Mouse (Mus musculus) hindbrain, embryonic 16.5 days (tissue): Measurements from ENCODE around the gene Iqsec3. TPM values are rescaled to one million over a fixed set of nuclear protein-coding genes. Genes with fewer than 3 reads are reported as not detected.
A peak's percentile ranks its signal among the peaks of the same experiment; 100 is the strongest.

Experiments
- ATAC-seq: fragments of 200-750 bp; cut with Nextera tagmentation; 2 replicates; pipeline ENCODE4 v1.8.0; 2017; ENCODE audit warnings: moderate TSS enrichment, moderate library complexity
- H3K27ac ChIP-seq: fragments of 300-500 bp; sonication (generic); 2 replicates; pipeline ENCODE4 v1.5.1; 2014; ENCODE audit warnings: low read depth, mild to moderate bottlenecking, control low read depth, low read length, moderate library complexity
- H3K27me3 ChIP-seq: fragments of 300-500 bp; sonication (generic); replicated peaks from 2 replicates; pipeline ENCODE4 v1.6.1; 2014; ENCODE audit warnings: low read length; ENCODE audit not compliant: control insufficient read depth, insufficient read depth
- H3K36me3 ChIP-seq: fragments of 300-500 bp; sonication (generic); 2 replicates; pipeline ENCODE4 v1.6.1; 2014; ENCODE audit warnings: mild to moderate bottlenecking, low read length, moderate library complexity, mixed read lengths; ENCODE audit not compliant: control insufficient read depth, insufficient read depth
- H3K4me1 ChIP-seq: fragments of 300-500 bp; sonication (generic); 2 replicates; pipeline ENCODE4 v1.6.1; 2014; ENCODE audit warnings: low read depth, low read length; ENCODE audit not compliant: control insufficient read depth, insufficient read depth
- H3K4me2 ChIP-seq: fragments of 300-500 bp; sonication (generic); 2 replicates; pipeline ENCODE4 v1.6.1; 2014; ENCODE audit warnings: mild to moderate bottlenecking, low read length, control low read depth, moderate library complexity
- H3K4me3 ChIP-seq: fragments of 300-500 bp; sonication (generic); 2 replicates; pipeline ENCODE4 v1.5.1; 2014; ENCODE audit warnings: mild to moderate bottlenecking, low read length, control low read depth, moderate library complexity
- H3K9ac ChIP-seq: fragments of 300-500 bp; sonication (generic); 2 replicates; pipeline ENCODE4 v1.6.1; 2014; ENCODE audit warnings: low read depth, mild to moderate bottlenecking, control low read depth, low read length, moderate library complexity
- H3K9me3 ChIP-seq: fragments of 300-500 bp; sonication (generic); 2 replicates; pipeline ENCODE4 v1.6.1; 2014; ENCODE audit warnings: mild to moderate bottlenecking, low read length, moderate library complexity; ENCODE audit not compliant: control insufficient read depth
- WGBS: fragments of 180-500 bp; shearing (Covaris S2); extraction: QIAGEN DNeasy Blood & Tissue Kit; methylation state at CpG from one replicate; pipeline ENCODE4 v1.1.7; 2014; 5-methylcytosine and 5-hydroxymethylcytosine counted together
- polyA plus RNA-seq: library from polyadenylated mRNA; unstranded; fragments of >200 nt; fragmentation: Nextera tagmentation; extraction: Ambion mirVana; gene quantifications from 2 replicates; pipeline ENCODE4 v1.2.1, GENCODE M21; 2015

The Iqsec3 gene
- polyA plus RNA-seq, 1 experiment from 2014 or later = 13.0 TPM

GRCm38 (mm10) chr6:121462628-121463340 lies 10.7 kb downstream of the Iqsec3 start:
- Histone ChIP-seq H3K27ac (no peak overlapping the region), H3K4me1 (peaks cover 18% of the 10 kb centered on the region), H3K36me3 (no peaks in the 10 kb centered on the region), H3K4me3 (peak overlapping the region; percentile 18; the same call in 1 of the 2 replicates), H3K4me2 (peak overlapping the region; percentile 47), H3K9me3 (no peaks in the 10 kb centered on the region), H3K9ac (peak overlapping the region; percentile 45), H3K27me3 (no peaks in the 10 kb centered on the region)
- WGBS = 12% methylated on average over 17 of the region's 28 CpGs
- ATAC-seq = peak; percentile 28; the same call in 1 of the 2 replicates

GRCm38 (mm10) chr6:121457381-121457780 lies 16.1 kb downstream of the Iqsec3 start:
- Histone ChIP-seq H3K9ac (no peak overlapping the region), H3K36me3 (no peaks in the 10 kb centered on the region), H3K4me2 (no peak overlapping the region), H3K27me3 (no peaks in the 10 kb centered on the region), H3K4me3 (no peak overlapping the region), H3K9me3 (no peaks in the 10 kb centered on the region), H3K27ac (peak overlapping the region; percentile 10; the same call in 1 of the 2 replicates), H3K4me1 (peaks cover 38% of the 10 kb centered on the region)
- no peak for ATAC-seq
- 47% methylated on average over 8 of the region's 8 CpGs for WGBS

DNA sequence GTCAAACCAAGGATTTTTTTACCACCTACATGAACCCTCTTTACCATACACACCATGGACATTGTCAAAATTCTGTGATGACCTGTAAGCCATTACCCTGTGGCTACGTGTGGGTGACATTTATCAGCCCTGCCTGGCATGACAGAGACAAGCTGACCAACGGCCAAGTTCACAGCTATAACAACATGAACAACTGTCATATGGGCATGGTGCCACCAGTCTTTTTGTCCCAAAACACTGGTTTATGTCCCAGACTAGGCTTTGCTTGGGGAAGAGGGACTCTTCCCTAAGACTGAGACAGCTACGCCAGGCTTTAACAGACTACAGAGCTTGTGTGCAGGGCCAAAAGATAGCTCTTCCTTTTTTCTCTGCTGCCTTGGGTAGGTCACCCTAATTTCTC lies 16.8 kb downstream of the Iqsec3 start:
- no peak overlapping the region for H3K4me2 ChIP-seq
- no peak for ATAC-seq
- H3K4me1 ChIP-seq = peaks cover 38% of the 10 kb centered on the region
- no peaks in the 10 kb centered on the region for H3K36me3 ChIP-seq
- no peaks in the 10 kb centered on the region for H3K27me3 ChIP-seq
- WGBS = 54% methylated on average over 3 of the region's 3 CpGs
- H3K27ac ChIP-seq = no peak overlapping the region; the same call in 1 of the 2 replicates
- no peak overlapping the region for H3K4me3 ChIP-seq
- H3K9ac ChIP-seq = no peak overlapping the region
- H3K9me3 ChIP-seq = no peaks in the 10 kb centered on the region

GRCm38 (mm10) chr6:121454549-121455494 lies 18.7 kb downstream of the Iqsec3 start:
- ATAC-seq = peak; percentile 61
- Histone ChIP-seq H3K9me3 (no peaks in the 10 kb centered on the region), H3K9ac (peak overlapping the region; percentile 23; the same call in 1 of the 2 replicates), H3K36me3 (no peaks in the 10 kb centered on the region), H3K4me2 (no peak overlapping the region; the same call in 1 of the 2 replicates), H3K4me1 (peaks cover 38% of the 10 kb centered on the region), H3K27ac (peak overlapping the region; percentile 71), H3K27me3 (no peaks in the 10 kb centered on the region), H3K4me3 (no peak overlapping the region)
- WGBS = 28% methylated on average over 12 of the region's 12 CpGs

DNA sequence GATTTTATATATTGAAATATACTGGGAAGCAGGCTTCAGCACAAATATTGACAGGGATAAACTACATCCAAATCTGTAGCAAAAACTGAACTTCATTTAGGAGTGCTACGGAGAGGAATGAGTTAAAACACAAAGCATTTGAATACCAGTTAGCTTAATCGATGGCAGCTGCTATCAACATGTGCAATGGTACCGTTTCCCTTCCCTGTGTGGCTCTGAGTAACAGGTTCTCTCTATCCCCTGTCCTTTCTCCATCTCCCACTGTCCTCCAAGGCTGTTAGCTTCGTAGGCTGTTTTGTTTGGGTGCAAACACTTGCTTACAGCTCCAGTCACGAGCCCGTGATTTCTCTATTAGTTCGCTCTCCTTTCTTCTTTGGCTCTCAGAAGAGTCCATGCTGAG lies 19.7 kb downstream of the Iqsec3 start:
- no peak overlapping the region for H3K4me2 ChIP-seq
- no peak overlapping the region for H3K9ac ChIP-seq
- H3K4me3 ChIP-seq = no peak overlapping the region
- no peak overlapping the region for H3K27ac ChIP-seq
- H3K36me3 ChIP-seq = no peaks in the 10 kb centered on the region
- H3K4me1 ChIP-seq = peaks cover 37% of the 10 kb centered on the region
- H3K9me3 ChIP-seq = no peaks in the 10 kb centered on the region
- WGBS = 33% methylated on average over 7 of the region's 7 CpGs
- no peaks in the 10 kb centered on the region for H3K27me3 ChIP-seq
- no peak for ATAC-seq

DNA sequence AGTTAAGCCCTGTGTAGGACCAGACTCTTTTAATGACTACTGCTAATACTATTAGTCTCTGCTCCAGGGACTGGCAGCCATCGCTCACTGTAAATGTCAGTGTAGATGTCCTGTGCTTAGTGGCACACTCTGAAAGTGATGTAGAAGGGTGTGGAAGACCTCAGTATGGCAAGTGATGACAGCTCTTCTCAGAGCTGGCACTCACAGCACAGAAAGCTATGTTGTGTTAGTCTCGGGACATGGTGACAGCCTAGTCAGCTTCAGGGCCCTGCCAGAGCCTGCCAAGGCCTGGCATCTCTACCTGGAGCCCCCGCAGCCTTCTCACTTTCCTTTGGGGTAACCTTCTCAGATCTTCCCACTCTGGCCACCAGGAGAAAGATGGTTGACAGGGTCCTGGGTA lies 21.8 kb downstream of the Iqsec3 start:
- WGBS = 86% methylated on average over 3 of the region's 3 CpGs
- no peaks in the 10 kb centered on the region for H3K27me3 ChIP-seq
- no peak overlapping the region for H3K27ac ChIP-seq
- no peaks in the 10 kb centered on the region for H3K9me3 ChIP-seq
- ATAC-seq = no peak
- peaks cover 23% of the 10 kb centered on the region for H3K4me1 ChIP-seq
- H3K9ac ChIP-seq = no peak overlapping the region
- no peak overlapping the region for H3K4me2 ChIP-seq
- H3K36me3 ChIP-seq = no peaks in the 10 kb centered on the region
- H3K4me3 ChIP-seq = no peak overlapping the region

DNA sequence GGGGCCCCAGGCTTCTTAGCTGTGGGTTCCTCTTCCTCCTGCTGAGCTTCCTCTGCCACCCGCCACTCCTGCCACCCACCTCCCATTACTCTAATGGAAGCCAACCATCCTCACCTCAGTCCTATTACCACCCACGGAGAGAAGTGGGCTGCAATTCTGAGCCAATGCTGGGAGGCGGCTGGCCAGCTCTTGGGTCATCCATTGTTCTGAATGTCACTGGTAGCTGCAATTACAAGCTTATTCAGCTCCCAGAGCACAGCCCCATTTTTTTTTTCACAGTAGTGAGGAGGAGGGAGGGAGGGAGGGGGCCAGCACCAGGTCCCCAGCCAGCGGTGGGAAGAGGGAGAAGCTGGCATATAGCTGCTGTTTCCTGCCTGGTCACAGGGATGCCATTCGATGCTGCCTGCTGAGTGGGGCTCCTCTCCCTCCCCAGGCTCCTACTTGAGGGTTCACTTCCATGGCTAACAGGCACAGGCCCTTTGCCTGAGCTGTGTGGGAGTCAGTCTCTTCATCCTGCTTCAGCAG lies 32.7 kb downstream of the Iqsec3 start:
- Histone ChIP-seq H3K4me1 (no peaks in the 10 kb centered on the region), H3K36me3 (no peaks in the 10 kb centered on the region), H3K9me3 (no peaks in the 10 kb centered on the region), H3K9ac (no peak overlapping the region), H3K4me2 (no peak overlapping the region), H3K27ac (no peak overlapping the region), H3K4me3 (no peak overlapping the region), H3K27me3 (no peaks in the 10 kb centered on the region)
- 0 out of 2 replicates have a peak, but pooled peaks have one; percentile 19 for ATAC-seq
- 17% methylated on average over 5 of the region's 5 CpGs for WGBS

DNA sequence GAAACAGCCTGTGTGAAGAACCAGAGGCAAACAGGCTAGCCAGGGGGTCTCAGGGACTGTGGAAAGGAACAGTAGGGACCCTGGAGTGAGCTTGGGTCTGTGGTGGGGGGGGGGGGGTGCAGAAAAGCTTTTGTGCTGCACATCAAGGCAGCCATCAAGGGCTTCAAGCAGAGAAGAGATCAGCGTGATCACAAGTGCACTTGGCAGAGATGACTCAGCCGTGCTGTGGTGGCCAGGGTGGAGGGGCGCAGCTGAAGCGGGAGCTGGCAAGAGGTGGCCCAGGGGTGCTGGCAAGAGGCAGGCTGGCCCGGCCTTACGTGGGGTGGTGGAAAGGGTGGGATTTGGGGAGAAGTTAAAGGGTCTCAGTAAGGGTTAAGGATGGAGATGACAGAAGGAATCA lies 48.6 kb downstream of the Iqsec3 start:
- H3K4me2 ChIP-seq = no peak overlapping the region
- peak; percentile 6; the same call in 1 of the 2 replicates for ATAC-seq
- no peaks in the 10 kb centered on the region for H3K9me3 ChIP-seq
- no peak overlapping the region for H3K27ac ChIP-seq
- no peak overlapping the region; the same call in 1 of the 2 replicates for H3K9ac ChIP-seq
- H3K36me3 ChIP-seq = no peaks in the 10 kb centered on the region
- H3K4me1 ChIP-seq = peaks cover 4% of the 10 kb centered on the region; the same call in 1 of the 2 replicates
- H3K27me3 ChIP-seq = no peaks in the 10 kb centered on the region
- H3K4me3 ChIP-seq = no peak overlapping the region
- 42% methylated on average over 6 of the region's 6 CpGs for WGBS

DNA sequence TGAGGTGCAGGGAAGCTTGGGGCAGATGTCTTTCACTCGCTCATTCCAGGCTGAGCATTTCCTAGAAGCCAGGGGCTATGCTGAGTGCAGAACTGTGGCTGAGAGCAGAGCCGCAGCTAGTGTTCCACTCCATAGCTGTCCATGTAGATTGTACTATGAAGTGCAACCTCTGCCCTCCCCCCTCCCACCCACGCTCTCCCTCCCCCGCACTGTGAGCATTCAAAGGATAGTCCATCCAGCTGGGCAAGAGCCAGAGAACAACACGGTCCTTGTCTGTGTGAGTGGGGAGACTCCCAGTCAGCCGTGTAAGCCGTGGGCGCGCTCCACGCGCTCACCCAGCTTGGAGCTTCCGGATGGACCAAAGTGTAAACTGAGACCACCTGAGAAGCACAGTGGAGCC lies 49.1 kb downstream of the Iqsec3 start:
- ATAC-seq = peak; percentile 40

More for the DNA sequence above, 49.1 kb downstream of the Iqsec3 start:
- Histone ChIP-seq H3K4me3 (no peak overlapping the region), H3K36me3 (no peaks in the 10 kb centered on the region), H3K27me3 (no peaks in the 10 kb centered on the region), H3K4me2 (no peak overlapping the region), H3K9me3 (no peaks in the 10 kb centered on the region), H3K9ac (no peak overlapping the region; the same call in 1 of the 2 replicates), H3K27ac (no peak overlapping the region), H3K4me1 (peaks cover 4% of the 10 kb centered on the region; the same call in 1 of the 2 replicates)
- 37% methylated on average over 12 of the region's 12 CpGs for WGBS
